Mouse (Mus musculus): ENCODE results near the gene Cep57l1.

DNA sequence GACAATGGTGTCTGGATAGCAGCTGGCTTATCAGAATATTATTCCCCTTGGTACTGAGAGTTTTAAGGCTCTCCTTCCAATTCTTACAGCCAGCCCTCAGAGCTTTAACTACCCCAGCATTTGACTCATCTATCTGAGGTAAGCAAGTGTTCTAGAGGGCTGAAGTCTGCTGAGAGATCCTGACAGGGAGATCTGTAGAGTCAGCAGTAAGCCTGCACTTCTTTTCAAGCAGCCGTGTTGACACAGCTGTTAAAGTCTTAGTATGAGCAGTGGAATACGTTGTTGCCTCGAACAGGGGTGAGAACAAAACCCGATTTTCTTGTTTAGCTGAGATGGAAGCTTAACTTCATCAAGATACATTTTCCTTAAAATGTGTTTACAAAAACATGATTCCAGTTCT lies 43.4 kb downstream of the Cep57l1 start:
- no peak for TF ChIP-seq CTCF (IDR thresholded peaks at IDR 0.05; ENCODE audit: low read depth, low read length)
- TF ChIP-seq POLR2A (IDR thresholded peaks at IDR 0.05; ENCODE audit: insufficient read depth, low read length): no peak
- no peak for TF ChIP-seq EP300 (IDR thresholded peaks at IDR 0.05; ENCODE audit: insufficient read depth, low read depth, low read length)
